Mouse (Mus musculus): Measurements from ENCODE around the gene Syn3.

The Syn3 gene

GRCm38 (mm10) chr10:86212062-86212461 is 286.6 kb downstream of the Syn3 start:
- DNase-seq (ENCODE audit: low spot score in 2 of 2): no peak

- DNase-seq (ENCODE audit: low spot score in 2 of 2): no peak
These were observed 294.8 kb downstream of the Syn3 start for GRCm38 (mm10) chr10:86203915-86204314.

GRCm38 (mm10) chr10:86203175-86203574 is 295.5 kb downstream of the Syn3 start:
- no peak for DNase-seq (ENCODE audit: low spot score in 2 of 2)

GRCm38 (mm10) chr10:86201826-86202225 is 296.9 kb downstream of the Syn3 start:
- DNase-seq (ENCODE audit: low spot score in 2 of 2): no peak

- no peak for DNase-seq (ENCODE audit: low spot score in 2 of 2)
These were observed 297.7 kb downstream of the Syn3 start for GRCm38 (mm10) chr10:86201006-86201405.

GRCm38 (mm10) chr10:86196414-86197025 is 302.2 kb downstream of the Syn3 start:
- DNase-seq (ENCODE audit: low spot score in 2 of 2): no peak

GRCm38 (mm10) chr10:86194722-86195121 is 304.0 kb downstream of the Syn3 start:
- no peak for DNase-seq (ENCODE audit: low spot score in 2 of 2)

GRCm38 (mm10) chr10:86193863-86194434 is 304.7 kb downstream of the Syn3 start:
- no peak for DNase-seq (ENCODE audit: low spot score in 2 of 2)

GRCm38 (mm10) chr10:86188614-86189013 is 310.1 kb downstream of the Syn3 start:
- DNase-seq (ENCODE audit: low spot score in 2 of 2): no peak

- DNase-seq (ENCODE audit: low spot score in 2 of 2): no peak
These were observed 310.8 kb downstream of the Syn3 start for GRCm38 (mm10) chr10:86187881-86188280.

GRCm38 (mm10) chr10:86183148-86183885 is 315.4 kb downstream of the Syn3 start:
- no peak for DNase-seq (ENCODE audit: low spot score in 2 of 2)

GRCm38 (mm10) chr10:86182183-86182805 is 316.4 kb downstream of the Syn3 start:
- DNase-seq (ENCODE audit: low spot score in 2 of 2): peak in 1 of 2 experiments; percentile 12

- DNase-seq (ENCODE audit: low spot score in 2 of 2): no peak
These were observed 322.3 kb downstream of the Syn3 start for GRCm38 (mm10) chr10:86176411-86176810.

- no peak for DNase-seq (ENCODE audit: low spot score in 2 of 2)
These were observed 324.7 kb downstream of the Syn3 start for GRCm38 (mm10) chr10:86174017-86174416.

- no peak for DNase-seq (ENCODE audit: low spot score in 2 of 2)
These were observed 325.4 kb downstream of the Syn3 start for GRCm38 (mm10) chr10:86173284-86173683.

GRCm38 (mm10) chr10:86171246-86171645 is 327.4 kb downstream of the Syn3 start:
- no peak for DNase-seq (ENCODE audit: low spot score in 2 of 2)

GRCm38 (mm10) chr10:86168084-86168483 is 330.6 kb downstream of the Syn3 start:
- DNase-seq (ENCODE audit: low spot score in 2 of 2): no peak

GRCm38 (mm10) chr10:86166854-86167268 is 331.8 kb downstream of the Syn3 start:
- no peak for DNase-seq (ENCODE audit: low spot score in 2 of 2)

GRCm38 (mm10) chr10:86164098-86164497 is 334.6 kb downstream of the Syn3 start:
- DNase-seq (ENCODE audit: low spot score in 2 of 2): no peak

- no peak for DNase-seq (ENCODE audit: low spot score in 2 of 2)
These were observed 336.9 kb downstream of the Syn3 start for GRCm38 (mm10) chr10:86161783-86162271.

GRCm38 (mm10) chr10:86158198-86158899 is 340.3 kb downstream of the Syn3 start:
- no peak for DNase-seq (ENCODE audit: low spot score in 2 of 2)

- no peak for DNase-seq (ENCODE audit: low spot score in 2 of 2)
These were observed 343.4 kb downstream of the Syn3 start for GRCm38 (mm10) chr10:86155344-86155743.

Measured in spleen, postnatal 14 days (tissue).